Mouse (Mus musculus) testis, adult 2 months (tissue): Measurements from ENCODE around the gene Olfr551. TPM values are rescaled to one million over a fixed set of nuclear protein-coding genes. Genes with fewer than 3 reads are reported as not detected.
"Not testable (repeated sequence)": the region's sequence is repeated elsewhere in the genome, so short reads cannot be mapped to it uniquely, and the experiment has no call there.

Experiments used
- H3K27ac ChIP-seq: fragments of 200-500 bp; 2 replicates; pipeline ENCODE4 v1.5.1; 2012; ENCODE audit warnings: low read depth, low read length; ENCODE audit not compliant: control insufficient read depth, insufficient read depth
- H3K27me3 ChIP-seq: fragments of 200-500 bp; 2 replicates; pipeline ENCODE4 v1.6.1; 2012; ENCODE audit warnings: mild to moderate bottlenecking, low read length, moderate library complexity; ENCODE audit not compliant: control insufficient read depth, insufficient read depth
- H3K36me3 ChIP-seq: fragments of 200-500 bp; 2 replicates; pipeline ENCODE4 v1.6.1; 2012; ENCODE audit warnings: mild to moderate bottlenecking, low read length; ENCODE audit not compliant: control insufficient read depth, insufficient read depth
- H3K4me1 ChIP-seq: fragments of 200-500 bp; 2 replicates; pipeline ENCODE4 v1.6.1; 2012; ENCODE audit warnings: low read length; ENCODE audit not compliant: control insufficient read depth, insufficient read depth
- H3K4me3 ChIP-seq: fragments of 200-500 bp; 2 replicates; pipeline ENCODE4 v1.5.1; 2012; ENCODE audit warnings: low read depth, mild to moderate bottlenecking, low read length, moderate library complexity, mixed read lengths; ENCODE audit not compliant: control insufficient read depth
- CTCF ChIP-seq: fragments of 200-500 bp; IDR thresholded peaks from 2 replicates; pipeline ENCODE4 v1.5.1; 2012; ENCODE audit warnings: low read depth, mild to moderate bottlenecking, inconsistent platforms, low read length, moderate library complexity; ENCODE audit not compliant: control insufficient read depth, insufficient read depth, insufficient replicate concordance
- POLR2A ChIP-seq: fragments of 200-500 bp; IDR thresholded peaks from 2 replicates; pipeline ENCODE4 v1.6.1; 2012; ENCODE audit warnings: low read depth, mild to moderate bottlenecking, inconsistent platforms, low read length, moderate library complexity; ENCODE audit not compliant: control insufficient read depth
- polyA plus RNA-seq: library from polyadenylated mRNA; depleted of rRNA; stranded (reverse); fragments of >200 nt; gene quantifications from 2 replicates; pipeline ENCODE4 v1.2.3, GENCODE M21; 2012; rRNA removed

Olfr551 gene
- polyA plus RNA-seq = not detected in 2 replicates

GRCm38 (mm10) chr7:102591786-102592185 is at the start of gene Olfr551:
Olfr551 (minus strand) TSS chr7:102591886.
- H3K27me3 ChIP-seq = no peaks in the 10 kb centered on the region
- no peaks in the 10 kb centered on the region for H3K36me3 ChIP-seq
- TF ChIP-seq POLR2A = no peak
- TF ChIP-seq CTCF = no peak
- no peak within 1 kb of the TSS for H3K4me3 ChIP-seq
- H3K4me1 ChIP-seq = no peaks in the 10 kb centered on the region
- no peak within 1 kb of the TSS for H3K27ac ChIP-seq

- H3K27me3 ChIP-seq = no peaks in the 10 kb centered on the region
- H3K27ac ChIP-seq = no peak within 1 kb of the TSS
- no peaks in the 10 kb centered on the region for H3K36me3 ChIP-seq
- no peaks in the 10 kb centered on the region for H3K4me1 ChIP-seq
- TF ChIP-seq CTCF = no peak
- no peak within 1 kb of the TSS for H3K4me3 ChIP-seq
Observed at GRCm38 (mm10) chr7:102638132-102638531, 46.4 kb upstream of the Olfr551 start, which contains the start of gene Olfr554. Olfr554 (plus strand) TSS chr7:102638432.

- no peak overlapping the region for H3K27ac ChIP-seq
- H3K4me3 ChIP-seq = no peak overlapping the region
- H3K36me3 ChIP-seq = no peaks in the 10 kb centered on the region
- no peaks in the 10 kb centered on the region for H3K27me3 ChIP-seq
- TF ChIP-seq POLR2A = no peak
- no peak for TF ChIP-seq CTCF
- no peaks in the 10 kb centered on the region for H3K4me1 ChIP-seq
Observed at GRCm38 (mm10) chr7:102636665-102637064, 45.0 kb upstream of the Olfr551 start.

GRCm38 (mm10) chr7:102620368-102620767 is 28.7 kb upstream of the Olfr551 start:
- not testable (repeated sequence) for H3K27ac ChIP-seq, H3K27me3 ChIP-seq, H3K4me3 ChIP-seq, H3K4me1 ChIP-seq, H3K36me3 ChIP-seq

GRCm38 (mm10) chr7:102619608-102620007 is 27.9 kb upstream of the Olfr551 start:
- TF ChIP-seq CTCF (no peak), POLR2A (no peak)
- Histone ChIP-seq H3K27ac (no peak overlapping the region), H3K4me3 (no peak overlapping the region), H3K27me3 (no peaks in the 10 kb centered on the region), H3K4me1 (no peaks in the 10 kb centered on the region), H3K36me3 (no peaks in the 10 kb centered on the region)

DNA sequence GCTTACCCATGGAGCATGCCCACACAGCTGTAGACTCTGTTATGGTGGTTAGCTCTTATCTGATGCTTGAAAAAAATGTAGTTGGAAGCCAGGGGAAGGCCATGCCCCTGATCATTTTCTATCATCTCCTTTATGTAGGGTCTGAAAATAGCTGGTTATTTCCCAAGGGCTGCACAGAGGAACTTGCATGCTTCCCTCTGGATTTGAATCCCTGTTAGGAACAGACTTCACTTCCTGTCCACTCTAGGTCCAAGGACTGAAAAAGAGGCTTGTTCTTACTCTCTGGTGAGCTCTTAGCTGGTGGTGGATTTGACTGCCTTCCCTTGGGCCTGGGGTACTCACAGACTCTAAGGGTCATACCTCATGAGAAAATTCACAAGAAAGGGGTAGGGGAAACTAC is 26.4 kb upstream of the Olfr551 start, which contains the start of gene Olfr553:
TSS of gene Olfr553 (minus strand) at position 101 of the 400 bp plus-strand sequence.
- Histone ChIP-seq H3K27ac (no peak within 1 kb of the TSS), H3K27me3 (no peaks in the 10 kb centered on the region), H3K4me1 (no peaks in the 10 kb centered on the region), H3K4me3 (no peak within 1 kb of the TSS), H3K36me3 (no peaks in the 10 kb centered on the region)
- TF ChIP-seq POLR2A (no peak), CTCF (no peak)

GRCm38 (mm10) chr7:102597378-102598031 is 5.8 kb upstream of the Olfr551 start, which contains the start of gene Olfr552:
Olfr552 (plus strand) TSS chr7:102597770.
- H3K4me3 ChIP-seq = no peak within 1 kb of the TSS
- no peak for TF ChIP-seq CTCF
- TF ChIP-seq POLR2A = no peak
- H3K27me3 ChIP-seq = no peaks in the 10 kb centered on the region
- H3K4me1 ChIP-seq = no peaks in the 10 kb centered on the region
- no peak within 1 kb of the TSS for H3K27ac ChIP-seq
- H3K36me3 ChIP-seq = no peaks in the 10 kb centered on the region

DNA sequence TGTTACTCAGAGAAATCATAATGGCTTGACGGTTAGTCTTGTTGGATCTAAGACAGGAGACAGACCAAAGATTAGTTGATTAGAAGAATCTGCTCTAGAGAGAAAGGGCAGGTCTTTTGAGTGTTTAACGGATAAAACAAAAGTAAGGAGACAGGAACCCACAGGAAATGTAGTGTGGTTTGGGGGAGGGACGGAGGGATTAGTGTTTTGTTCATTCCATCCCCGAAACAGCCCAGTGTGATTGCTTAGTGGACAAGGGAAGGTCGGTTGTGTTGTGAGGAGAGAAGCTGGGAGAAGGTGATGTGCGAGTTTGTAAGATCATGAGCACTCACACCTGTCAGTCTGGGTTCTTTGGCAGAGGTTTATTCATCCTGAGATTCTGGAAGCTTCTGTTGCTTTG is 15.7 kb downstream of the Olfr551 start:
- no peak overlapping the region for H3K4me3 ChIP-seq
- no peaks in the 10 kb centered on the region for H3K4me1 ChIP-seq
- no peaks in the 10 kb centered on the region for H3K27me3 ChIP-seq
- no peaks in the 10 kb centered on the region for H3K36me3 ChIP-seq
- no peak overlapping the region for H3K27ac ChIP-seq
- no peak for TF ChIP-seq CTCF
